Mouse (Mus musculus): ENCODE data around the gene Gm21973. TPM values are rescaled to one million over a fixed set of nuclear protein-coding genes. Genes with fewer than 3 reads are reported as not detected.

The Gm21973 gene
- not detected for total RNA-seq (2023)

DNA sequence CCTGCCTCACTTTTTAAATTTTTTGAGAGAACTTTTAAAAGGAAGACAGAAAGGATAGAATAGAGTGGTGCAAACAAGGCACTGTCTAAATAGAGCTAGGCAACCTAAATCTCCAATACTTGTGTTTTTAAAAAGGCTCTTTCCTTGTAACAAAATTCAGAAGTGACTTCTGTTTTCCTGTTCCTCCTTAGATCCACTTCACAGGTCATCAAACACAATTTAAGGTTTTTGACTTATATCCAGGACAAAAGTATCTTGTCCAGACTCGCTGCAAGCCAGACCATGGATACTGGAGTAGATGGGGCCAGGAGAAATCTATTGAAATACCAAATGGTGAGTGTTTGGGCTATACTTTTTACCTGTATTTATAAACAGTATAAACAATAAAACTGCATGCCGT is at the start of gene Gm21973:
Gm21973 (plus strand) TSS at position 301 of the 400 bp plus-strand sequence.

DNA sequence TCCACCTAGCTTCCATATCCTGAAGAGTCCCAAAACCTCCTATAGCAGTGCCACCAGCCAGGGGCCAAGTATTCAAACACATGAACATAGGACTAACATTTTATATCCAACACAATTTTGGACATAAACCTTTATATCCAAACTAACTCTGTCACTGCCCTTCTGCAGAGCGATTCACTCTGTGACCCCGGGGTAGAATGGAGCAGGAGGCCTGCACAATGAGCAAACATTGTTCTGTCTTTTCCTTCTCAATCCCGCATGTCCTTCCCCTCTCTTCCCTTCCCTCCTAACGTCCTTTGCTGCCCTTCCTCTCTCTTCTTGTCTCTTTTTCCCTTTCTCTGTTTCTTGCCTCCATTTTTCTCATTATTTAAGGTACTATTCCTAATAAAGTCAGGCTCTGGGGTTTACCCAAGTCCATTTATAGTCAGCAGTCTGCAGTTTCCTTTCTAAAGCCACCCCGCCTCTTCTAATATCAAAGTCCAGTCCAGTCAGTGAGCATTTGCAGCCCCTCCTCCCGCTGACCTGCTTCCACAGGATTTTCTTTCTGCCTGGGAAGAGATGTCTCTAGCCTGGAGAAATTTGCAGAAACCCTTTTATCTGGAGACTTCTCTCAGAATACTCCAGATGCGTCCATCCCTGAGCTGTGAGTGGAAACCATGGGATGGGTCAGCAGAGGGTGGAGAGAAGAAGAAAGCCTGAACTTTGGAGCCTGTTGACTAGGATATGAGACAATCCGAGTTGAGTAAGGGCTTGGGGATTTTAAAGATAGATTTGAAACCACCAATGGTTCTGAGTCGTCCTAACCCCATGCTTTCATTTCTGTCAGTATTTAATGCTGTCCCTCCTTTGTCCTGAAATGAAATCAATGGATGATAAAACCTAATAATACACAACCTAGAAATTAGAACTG is 33.1 kb downstream of the Gm21973 start, which contains the start of gene Agxt2:
Agxt2 (plus strand) TSS at position 494 of the 910 bp plus-strand sequence.

Other genes starting within 250 kb of the Gm21973 start
- not detected for gene Prlr, start 148.1 kb upstream of the Gm21973 start, total RNA-seq (2023)
- not detected for gene Agxt2, start 33.2 kb downstream of the Gm21973 start, total RNA-seq (2023)
- gene Dnajc21, start 145.1 kb downstream of the Gm21973 start, total RNA-seq (2023): 10 to 100 TPM; 10.3 to 12.6 TPM
- 10 to 100 TPM; 11.6 to 12.0 TPM for gene Brix1, start 160.6 kb downstream of the Gm21973 start, total RNA-seq (2023)
- 10 to 100 TPM; 10.8 to 12.5 TPM for gene Rad1, start 160.6 kb downstream of the Gm21973 start, total RNA-seq (2023)
- gene Ttc23l, start 233.3 kb downstream of the Gm21973 start, total RNA-seq (2023): not detected